Mouse (Mus musculus): ENCODE results near the gene Elmod3. TPM values are rescaled to one million over a fixed set of nuclear protein-coding genes. Genes with fewer than 3 reads are reported as not detected.

Elmod3 gene
- 10 to 100 TPM; 21.1 to 26.4 (median 24.0) TPM for total RNA-seq (2022)

- peak; percentile 73 to 93 for DNase-seq (ENCODE audit: low spot score in 2 of 2)
These were observed at the start of gene Elmod3, which contains the start of gene Retsat for GRCm38 (mm10) chr6:72597956-72598753. TSS of gene Elmod3 (minus strand) at chr6:72598413. TSS of gene Retsat (plus strand) at chr6:72598475.

- DNase-seq (ENCODE audit: low spot score in 2 of 2): peak; percentile 29 to 54
These were observed 49.2 kb upstream of the Elmod3 start for GRCm38 (mm10) chr6:72647383-72647820.

- no peak for DNase-seq (ENCODE audit: low spot score in 2 of 2)
These were observed 47.2 kb upstream of the Elmod3 start for GRCm38 (mm10) chr6:72645364-72645763.

- DNase-seq (ENCODE audit: low spot score in 2 of 2): no peak
These were observed 46.4 kb upstream of the Elmod3 start for GRCm38 (mm10) chr6:72644576-72644975.

GRCm38 (mm10) chr6:72641218-72641954, 43.2 kb upstream of the Elmod3 start:
- DNase-seq (ENCODE audit: low spot score in 2 of 2): no peak

- DNase-seq (ENCODE audit: low spot score in 2 of 2): no peak
These were observed 38.7 kb upstream of the Elmod3 start for GRCm38 (mm10) chr6:72636940-72637339.

GRCm38 (mm10) chr6:72635760-72636431, 37.7 kb upstream of the Elmod3 start:
- DNase-seq (ENCODE audit: low spot score in 2 of 2): no peak

- DNase-seq (ENCODE audit: low spot score in 2 of 2): no peak
These were observed 36.1 kb upstream of the Elmod3 start for GRCm38 (mm10) chr6:72634311-72634710.

- no peak for DNase-seq (ENCODE audit: low spot score in 2 of 2)
These were observed 33.5 kb upstream of the Elmod3 start for GRCm38 (mm10) chr6:72631700-72632099.

GRCm38 (mm10) chr6:72630961-72631360, 32.7 kb upstream of the Elmod3 start:
- DNase-seq (ENCODE audit: low spot score in 2 of 2): no peak

- no peak for DNase-seq (ENCODE audit: low spot score in 2 of 2)
These were observed 32.2 kb upstream of the Elmod3 start for GRCm38 (mm10) chr6:72630370-72630769.

- no peak for DNase-seq (ENCODE audit: low spot score in 2 of 2)
These were observed 29.1 kb upstream of the Elmod3 start for GRCm38 (mm10) chr6:72627276-72627675.

- no peak for DNase-seq (ENCODE audit: low spot score in 2 of 2)
These were observed 28.2 kb upstream of the Elmod3 start for GRCm38 (mm10) chr6:72626391-72626790.

GRCm38 (mm10) chr6:72623661-72624402, 25.6 kb upstream of the Elmod3 start:
- DNase-seq (ENCODE audit: low spot score in 2 of 2): no peak

- no peak for DNase-seq (ENCODE audit: low spot score in 2 of 2)
These were observed 24.7 kb upstream of the Elmod3 start for GRCm38 (mm10) chr6:72622917-72623316.

- no peak for DNase-seq (ENCODE audit: low spot score in 2 of 2)
These were observed 22.7 kb upstream of the Elmod3 start for GRCm38 (mm10) chr6:72620920-72621319.

- no peak for DNase-seq (ENCODE audit: low spot score in 2 of 2)
These were observed 21.7 kb upstream of the Elmod3 start for GRCm38 (mm10) chr6:72619734-72620532.

GRCm38 (mm10) chr6:72616643-72617288, 18.6 kb upstream of the Elmod3 start, which contains the start of gene Tgoln1:
TSS of gene Tgoln1 (minus strand) at chr6:72617000.
- peak; percentile 81 to 92 for DNase-seq (ENCODE audit: low spot score in 2 of 2)

- no peak for DNase-seq (ENCODE audit: low spot score in 2 of 2)
These were observed 17.6 kb upstream of the Elmod3 start for GRCm38 (mm10) chr6:72615561-72616375.

Data from left cerebral cortex, adult 8-10 months (tissue).